Mouse (Mus musculus) cerebellum, adult 9-10 months (tissue): ENCODE measurements around the gene Vim.

Experiments
- DNase-seq: peaks from one replicate; pipeline ENCODE4 v3.0.0; 2022

The Vim gene

DNA sequence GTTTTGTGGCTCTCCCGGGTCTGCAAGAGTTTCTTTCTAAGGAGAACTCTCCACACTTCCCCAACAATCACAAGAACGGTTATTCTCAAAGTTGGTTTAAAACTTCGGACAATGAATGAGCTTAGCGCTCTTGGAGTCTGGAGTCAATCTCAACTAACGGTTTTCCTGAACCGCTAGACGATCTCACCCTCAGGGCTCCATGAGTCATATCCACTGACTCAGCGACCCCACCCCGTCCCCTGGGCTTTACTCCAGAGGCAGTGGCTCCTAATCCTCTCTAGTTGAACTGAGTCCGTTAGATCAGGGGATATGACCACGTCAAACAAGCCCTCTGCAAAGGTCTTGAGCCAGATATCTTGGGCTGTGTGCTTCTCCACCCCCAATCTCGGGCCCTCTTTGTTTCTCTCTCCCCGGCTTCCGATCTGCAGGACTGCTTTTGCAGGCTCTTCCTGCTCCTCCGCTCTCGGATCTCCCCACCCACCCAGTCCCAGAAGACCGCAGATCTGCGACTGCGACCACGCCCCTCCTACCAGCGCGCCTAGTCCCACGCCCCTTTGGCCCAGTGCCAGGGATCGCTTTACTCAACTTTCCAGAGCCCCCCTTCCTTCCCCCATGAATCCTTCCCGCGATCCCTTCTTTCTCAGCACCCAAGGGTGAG lies at the start of gene Vim:
Vim (plus strand) TSS at position 520 of the 658 bp plus-strand sequence.
- DNase-seq, result peak; percentile 15

GRCm38 (mm10) chr2:13526205-13526604 lies 47.5 kb upstream of the Vim start:
- DNase-seq, result no peak

DNA sequence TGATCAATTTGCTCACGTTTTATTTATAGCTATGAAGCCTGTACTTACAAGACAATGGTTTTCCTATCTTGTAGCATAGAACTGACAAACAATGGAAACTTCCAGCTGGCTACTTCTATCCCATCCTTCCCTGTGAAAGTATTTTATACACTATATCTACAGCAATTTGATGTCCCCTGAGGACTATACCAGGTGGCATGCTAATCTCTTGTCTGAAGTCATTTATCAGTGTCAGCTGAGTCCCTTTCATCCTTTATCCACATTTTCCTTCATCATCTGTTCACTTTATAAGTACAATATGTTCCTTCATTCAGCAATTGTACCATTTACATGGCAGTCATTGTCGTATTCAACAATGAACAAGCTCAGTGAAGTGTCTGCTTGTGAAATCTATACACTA lies 46.6 kb upstream of the Vim start:
- DNase-seq, result no peak

GRCm38 (mm10) chr2:13527531-13527930 lies 46.2 kb upstream of the Vim start:
- no peak for DNase-seq

GRCm38 (mm10) chr2:13529253-13529933 lies 44.3 kb upstream of the Vim start:
- DNase-seq, result no peak

DNA sequence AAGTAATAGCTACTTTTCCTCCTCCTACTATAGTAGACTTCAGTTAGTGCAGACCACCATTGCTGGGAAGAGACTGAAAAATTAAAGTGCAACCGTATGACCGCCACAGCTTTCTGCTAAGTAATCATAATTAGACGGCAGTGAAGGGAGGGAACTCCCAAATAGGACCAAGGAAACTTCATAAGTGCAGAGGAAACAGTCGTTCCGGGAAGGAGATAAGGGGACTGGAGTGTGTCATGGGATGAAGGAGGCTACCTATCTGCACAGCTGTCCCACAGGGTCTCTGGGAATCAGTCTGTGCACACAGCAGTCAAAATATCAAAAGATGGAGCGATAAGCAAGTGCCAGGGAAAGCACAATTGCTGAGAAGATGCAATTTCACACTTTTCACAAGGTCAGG lies 43.1 kb upstream of the Vim start:
- DNase-seq, result no peak

- no peak for DNase-seq
Measured at GRCm38 (mm10) chr2:13536747-13537146, 37.0 kb upstream of the Vim start.

DNA sequence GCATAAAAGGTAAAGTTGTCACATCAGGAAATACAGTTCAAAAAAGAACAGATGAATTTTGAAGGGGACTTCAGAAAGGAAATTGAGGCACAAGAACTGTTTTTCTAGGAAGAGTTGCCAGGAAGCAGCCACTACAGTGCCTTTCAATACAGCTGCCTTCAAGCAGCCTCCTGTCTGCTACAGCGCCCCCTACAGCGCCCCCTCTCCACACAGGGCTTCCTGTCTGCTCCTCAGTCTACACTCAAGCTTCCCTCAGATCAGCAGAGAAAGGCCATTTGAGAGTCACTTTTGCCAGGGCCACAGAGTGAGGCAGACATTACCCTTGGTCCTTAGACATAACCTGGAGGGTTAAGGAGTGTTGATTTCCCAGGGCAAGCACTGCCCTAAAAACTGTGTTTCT lies 36.0 kb upstream of the Vim start:
- DNase-seq, result no peak

GRCm38 (mm10) chr2:13538258-13538657 lies 35.5 kb upstream of the Vim start:
- DNase-seq, result no peak

- DNase-seq, result no peak
Measured at GRCm38 (mm10) chr2:13538704-13539377, 34.9 kb upstream of the Vim start.

DNA sequence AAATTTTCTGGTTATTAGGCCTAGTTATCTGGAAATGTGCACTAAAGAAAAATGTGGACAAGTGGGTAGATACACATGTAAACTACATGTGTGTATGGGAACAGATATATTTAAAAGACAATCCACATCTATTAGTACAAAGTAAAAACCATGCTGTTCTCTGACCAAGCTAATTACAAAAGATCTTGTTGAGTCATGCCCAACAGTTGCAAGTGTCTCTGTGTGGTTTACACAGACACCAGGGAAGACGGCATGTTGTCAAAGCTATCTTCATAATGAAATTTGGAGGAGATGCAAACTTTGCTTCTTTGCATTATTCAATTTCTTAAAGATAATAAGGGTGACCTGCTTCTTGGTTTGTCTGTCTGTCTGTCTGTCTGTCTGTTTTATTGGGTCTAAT lies 33.9 kb upstream of the Vim start:
- no peak for DNase-seq

- DNase-seq, result no peak
Measured at GRCm38 (mm10) chr2:13543519-13544124, 30.1 kb upstream of the Vim start.

DNA sequence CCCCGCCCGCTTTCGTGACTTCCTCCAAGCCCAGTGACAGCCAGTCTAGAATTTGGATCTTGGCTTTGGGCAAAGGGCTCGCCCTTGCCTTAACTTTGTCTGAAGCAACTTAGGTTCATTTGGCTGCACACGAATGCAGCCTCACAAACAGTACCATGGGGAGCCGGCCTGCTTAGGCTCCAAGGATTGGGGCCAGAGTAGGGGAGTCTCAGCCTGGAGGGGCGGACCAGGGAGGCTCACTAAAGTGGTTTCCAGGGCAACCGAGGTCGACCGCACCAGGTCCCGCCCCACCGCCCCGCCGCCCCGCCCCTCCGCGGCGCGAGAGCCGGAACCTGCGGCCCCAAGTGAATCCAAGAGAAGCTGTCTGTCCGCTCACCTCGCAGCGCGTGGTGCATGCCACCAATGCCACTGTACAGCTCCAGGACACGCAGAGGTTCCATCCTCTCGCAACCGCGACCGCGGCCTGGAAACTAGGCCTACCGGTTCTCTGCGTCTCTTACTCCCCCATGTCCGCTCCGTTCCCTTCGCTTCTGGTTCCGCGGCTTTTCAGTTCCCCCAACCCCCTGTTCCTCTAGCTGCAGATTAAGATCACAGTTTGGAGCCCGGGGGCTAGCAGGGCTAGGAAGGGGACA lies 29.4 kb upstream of the Vim start, which contains the start of gene Trdmt1:
Trdmt1 (minus strand) TSS at position 476 of the 632 bp plus-strand sequence.
- peak; percentile 79 for DNase-seq

- DNase-seq, result no peak
Measured at GRCm38 (mm10) chr2:13548749-13549148, 25.0 kb upstream of the Vim start.

DNA sequence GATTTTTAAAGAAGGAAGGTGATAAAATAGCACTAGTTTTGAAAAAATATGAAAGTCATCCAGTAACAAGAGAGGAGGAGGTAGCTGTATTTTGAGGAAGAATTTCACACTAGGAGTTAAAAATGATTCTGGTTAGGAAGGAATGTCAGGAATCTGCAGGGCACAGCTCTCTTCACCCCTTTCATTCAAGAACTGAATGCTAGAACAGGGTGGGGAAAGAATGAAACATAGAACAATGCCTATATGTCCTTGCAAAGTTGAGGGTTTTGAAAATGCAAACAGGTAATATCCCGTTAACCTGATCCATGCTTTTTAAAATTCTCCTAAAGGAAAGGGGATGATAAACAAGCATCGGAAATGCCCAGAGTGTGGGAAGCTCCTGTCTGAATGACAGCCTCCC lies 19.8 kb upstream of the Vim start:
- DNase-seq, result no peak

GRCm38 (mm10) chr2:13556239-13556638 lies 17.5 kb upstream of the Vim start:
- no peak for DNase-seq

- no peak for DNase-seq
Measured at GRCm38 (mm10) chr2:13557145-13558030, 16.3 kb upstream of the Vim start.

- DNase-seq, result no peak
Measured at GRCm38 (mm10) chr2:13558607-13559262, 15.0 kb upstream of the Vim start.

DNA sequence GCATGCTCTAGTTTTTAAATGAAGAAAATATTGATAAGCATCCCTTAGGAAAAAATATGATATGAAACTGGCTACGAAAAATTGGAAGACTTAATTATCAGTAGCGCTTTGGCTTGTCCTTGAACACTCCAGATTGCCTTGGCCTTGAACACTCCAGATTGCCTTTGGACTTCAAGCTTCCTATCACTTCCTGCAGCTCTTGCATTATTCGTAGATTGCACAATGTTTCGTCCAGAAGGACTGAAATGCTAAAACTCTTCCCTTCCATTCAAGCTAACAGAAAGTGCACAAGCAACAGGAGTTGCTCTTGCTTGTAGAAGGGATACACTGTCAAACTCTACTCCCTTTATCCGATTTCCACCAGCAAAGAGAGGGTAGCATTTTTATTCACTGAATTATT lies 14.4 kb upstream of the Vim start:
- DNase-seq, result no peak

- DNase-seq, result no peak
Measured at GRCm38 (mm10) chr2:13559729-13560128, 14.0 kb upstream of the Vim start.

GRCm38 (mm10) chr2:13560396-13560795 lies 13.3 kb upstream of the Vim start:
- no peak for DNase-seq

- no peak for DNase-seq
Measured at GRCm38 (mm10) chr2:13570122-13570521, 3.6 kb upstream of the Vim start.
